Mouse (Mus musculus): Measurements from ENCODE around the gene Dmrtc1c1.

- no peak for TF ChIP-seq CTCF (conservative IDR thresholded peaks at IDR 0.05; ENCODE audit: insufficient read depth, insufficient read length, low read depth, low read length)
- TF ChIP-seq POLR2A (IDR thresholded peaks at IDR 0.05; ENCODE audit: low read depth, low read length): no peak
Observed at GRCm38 (mm10) chrX:102812311-102812710, 9.5 kb downstream of the Dmrtc1c1 start.
